Mouse (Mus musculus): ENCODE results near the gene Gm10645.

The Gm10645 gene

GRCm38 (mm10) chr8:83167932-83168331 lies 2.0 kb upstream of the Gm10645 start:
- no peak for DNase-seq

- DNase-seq: peak; percentile 32 to 48
These were observed 587 bp downstream of the Gm10645 start, which contains the start of gene Tbc1d9 for GRCm38 (mm10) chr8:83165235-83165930. Tbc1d9 (plus strand) TSS chr8:83165352.

GRCm38 (mm10) chr8:83160613-83161012 lies 5.4 kb downstream of the Gm10645 start:
- no peak for DNase-seq

GRCm38 (mm10) chr8:83159615-83160014 lies 6.4 kb downstream of the Gm10645 start:
- no peak for DNase-seq

GRCm38 (mm10) chr8:83158971-83159370 lies 7.0 kb downstream of the Gm10645 start:
- DNase-seq: peak; percentile 26 to 33

GRCm38 (mm10) chr8:83155110-83155509 lies 10.9 kb downstream of the Gm10645 start:
- DNase-seq: no peak

GRCm38 (mm10) chr8:83152470-83152869 lies 13.5 kb downstream of the Gm10645 start:
- peak in 1 of 2 experiments; percentile 23 for DNase-seq

- DNase-seq: no peak
These were observed 13.9 kb downstream of the Gm10645 start for GRCm38 (mm10) chr8:83152055-83152454.

- DNase-seq: no peak
These were observed 16.8 kb downstream of the Gm10645 start for GRCm38 (mm10) chr8:83149124-83149523.

GRCm38 (mm10) chr8:83145421-83145820 lies 20.5 kb downstream of the Gm10645 start:
- no peak for DNase-seq

GRCm38 (mm10) chr8:83144601-83145000 lies 21.4 kb downstream of the Gm10645 start:
- no peak for DNase-seq

- DNase-seq: peak; percentile 56 to 58
These were observed 24.6 kb downstream of the Gm10645 start for GRCm38 (mm10) chr8:83141358-83141757.

GRCm38 (mm10) chr8:83140701-83141111 lies 25.3 kb downstream of the Gm10645 start:
- DNase-seq: peak; percentile 48 to 55

- DNase-seq: no peak
These were observed 25.9 kb downstream of the Gm10645 start for GRCm38 (mm10) chr8:83140068-83140467.

- no peak for DNase-seq
These were observed 30.9 kb downstream of the Gm10645 start for GRCm38 (mm10) chr8:83135086-83135485.
